Mouse (Mus musculus): Measurements from ENCODE around the gene Slc23a3. TPM values are rescaled to one million over a fixed set of nuclear protein-coding genes. Genes with fewer than 3 reads are reported as not detected.
A peak's percentile ranks its signal among the peaks of the same experiment; 100 is the strongest.

Gene Slc23a3
- polyA plus RNA-seq, 1 experiment from 2014 or later: not detected

- H3K4me2 ChIP-seq (ENCODE audit: low read length): peak overlapping the region; percentile 89
- H3K4me3 ChIP-seq (replicated peaks; ENCODE audit: low read length): peak overlapping the region; percentile 92
- H3K4me1 ChIP-seq (replicated peaks; ENCODE audit: control insufficient read depth, insufficient read depth, low read length): peaks cover 23% of the 10 kb centered on the region
- peak; percentile 12; the same call in 1 of the 2 replicates for ATAC-seq
- peaks cover 14% of the 10 kb centered on the region for H3K36me3 ChIP-seq (ENCODE audit: control insufficient read depth, insufficient read depth)
- H3K9me3 ChIP-seq (ENCODE audit: control insufficient read depth, low read length): no peaks in the 10 kb centered on the region
- under 1% methylated on average over 52 of the region's 53 CpGs for WGBS
- no peaks in the 10 kb centered on the region for H3K27me3 ChIP-seq (replicated peaks; ENCODE audit: control insufficient read depth, insufficient read depth, low read length)
- peak overlapping the region; percentile 19 for H3K27ac ChIP-seq (ENCODE audit: low read length)
- peak overlapping the region; percentile 96 for H3K9ac ChIP-seq (replicated peaks; ENCODE audit: low read depth, low read length)
These were observed 7.9 kb upstream of the Slc23a3 start for GRCm38 (mm10) chr1:75141486-75142190.

- H3K27me3 ChIP-seq (replicated peaks; ENCODE audit: control insufficient read depth, insufficient read depth, low read length): no peaks in the 10 kb centered on the region
- no peaks in the 10 kb centered on the region for H3K9me3 ChIP-seq (ENCODE audit: control insufficient read depth, low read length)
- peak overlapping the region; percentile 96 for H3K9ac ChIP-seq (replicated peaks; ENCODE audit: low read depth, low read length)
- H3K4me1 ChIP-seq (replicated peaks; ENCODE audit: control insufficient read depth, insufficient read depth, low read length): peaks cover 23% of the 10 kb centered on the region
- no peak for ATAC-seq
- WGBS: 62% methylated on average over 4 of the region's 4 CpGs
- H3K4me3 ChIP-seq (replicated peaks; ENCODE audit: low read length): peak overlapping the region; percentile 92
- H3K4me2 ChIP-seq (ENCODE audit: low read length): peak overlapping the region; percentile 89
- H3K36me3 ChIP-seq (ENCODE audit: control insufficient read depth, insufficient read depth): peaks cover 18% of the 10 kb centered on the region
- no peak overlapping the region for H3K27ac ChIP-seq (ENCODE audit: low read length)
These were observed 7.0 kb upstream of the Slc23a3 start for GRCm38 (mm10) chr1:75140601-75141190.

- no peaks in the 10 kb centered on the region for H3K27me3 ChIP-seq (replicated peaks; ENCODE audit: control insufficient read depth, insufficient read depth, low read length)
- ATAC-seq: no peak
- peaks cover 13% of the 10 kb centered on the region for H3K4me1 ChIP-seq (replicated peaks; ENCODE audit: control insufficient read depth, insufficient read depth, low read length)
- 93% methylated on average over 2 of the region's 2 CpGs for WGBS
- H3K4me3 ChIP-seq (replicated peaks; ENCODE audit: low read length): no peak overlapping the region
- H3K9ac ChIP-seq (replicated peaks; ENCODE audit: low read depth, low read length): no peak overlapping the region
- no peak overlapping the region for H3K4me2 ChIP-seq (ENCODE audit: low read length)
- H3K36me3 ChIP-seq (ENCODE audit: control insufficient read depth, insufficient read depth): peaks cover 13% of the 10 kb centered on the region; the same call in 1 of the 2 replicates
- no peak overlapping the region for H3K27ac ChIP-seq (ENCODE audit: low read length)
- H3K9me3 ChIP-seq (ENCODE audit: control insufficient read depth, low read length): no peaks in the 10 kb centered on the region
These were observed 4.8 kb upstream of the Slc23a3 start for GRCm38 (mm10) chr1:75138448-75138847.

- Histone ChIP-seq H3K36me3 (ENCODE audit: control insufficient read depth, insufficient read depth) (peaks cover 13% of the 10 kb centered on the region; the same call in 1 of the 2 replicates), H3K9ac (replicated peaks; ENCODE audit: low read depth, low read length) (no peak overlapping the region), H3K4me2 (ENCODE audit: low read length) (no peak overlapping the region), H3K4me3 (replicated peaks; ENCODE audit: low read length) (no peak overlapping the region), H3K27me3 (replicated peaks; ENCODE audit: control insufficient read depth, insufficient read depth, low read length) (no peaks in the 10 kb centered on the region), H3K4me1 (replicated peaks; ENCODE audit: control insufficient read depth, insufficient read depth, low read length) (peaks cover 13% of the 10 kb centered on the region), H3K27ac (ENCODE audit: low read length) (no peak overlapping the region), H3K9me3 (ENCODE audit: control insufficient read depth, low read length) (no peaks in the 10 kb centered on the region)
- no peak for ATAC-seq
- whole genome bisulfite sequencing: 78% methylated on average over 3 of the region's 3 CpGs
These were observed 3.0 kb upstream of the Slc23a3 start for GRCm38 (mm10) chr1:75136730-75137129.

GRCm38 (mm10) chr1:75136293-75136692 is 2.6 kb upstream of the Slc23a3 start:
- Histone ChIP-seq H3K4me3 (replicated peaks; ENCODE audit: low read length) (no peak overlapping the region), H3K27ac (ENCODE audit: low read length) (no peak overlapping the region), H3K9me3 (ENCODE audit: control insufficient read depth, low read length) (no peaks in the 10 kb centered on the region), H3K27me3 (replicated peaks; ENCODE audit: control insufficient read depth, insufficient read depth, low read length) (no peaks in the 10 kb centered on the region), H3K4me2 (ENCODE audit: low read length) (no peak overlapping the region), H3K9ac (replicated peaks; ENCODE audit: low read depth, low read length) (no peak overlapping the region), H3K36me3 (ENCODE audit: control insufficient read depth, insufficient read depth) (peaks cover 13% of the 10 kb centered on the region; the same call in 1 of the 2 replicates), H3K4me1 (replicated peaks; ENCODE audit: control insufficient read depth, insufficient read depth, low read length) (peaks cover 13% of the 10 kb centered on the region)
- WGBS: 94% methylated on average over 6 of the region's 6 CpGs
- ATAC-seq: no peak

GRCm38 (mm10) chr1:75128641-75129040 is 5.0 kb downstream of the Slc23a3 start:
- peaks cover 9% of the 10 kb centered on the region for H3K4me1 ChIP-seq (replicated peaks; ENCODE audit: control insufficient read depth, insufficient read depth, low read length)
- no peaks in the 10 kb centered on the region for H3K36me3 ChIP-seq (ENCODE audit: control insufficient read depth, insufficient read depth)
- H3K27me3 ChIP-seq (replicated peaks; ENCODE audit: control insufficient read depth, insufficient read depth, low read length): no peaks in the 10 kb centered on the region
- 70% methylated on average over 3 of the region's 3 CpGs for WGBS
- no peak overlapping the region for H3K27ac ChIP-seq (ENCODE audit: low read length)
- H3K4me3 ChIP-seq (replicated peaks; ENCODE audit: low read length): no peak overlapping the region
- H3K9ac ChIP-seq (replicated peaks; ENCODE audit: low read depth, low read length): no peak overlapping the region
- no peak for ATAC-seq
- no peaks in the 10 kb centered on the region for H3K9me3 ChIP-seq (ENCODE audit: control insufficient read depth, low read length)
- no peak overlapping the region for H3K4me2 ChIP-seq (ENCODE audit: low read length)

GRCm38 (mm10) chr1:75125418-75125817 is 8.3 kb downstream of the Slc23a3 start:
- Histone ChIP-seq H3K9ac (replicated peaks; ENCODE audit: low read depth, low read length) (peak overlapping the region; percentile 77; the same call in 1 of the 2 replicates), H3K27me3 (replicated peaks; ENCODE audit: control insufficient read depth, insufficient read depth, low read length) (no peaks in the 10 kb centered on the region), H3K4me1 (replicated peaks; ENCODE audit: control insufficient read depth, insufficient read depth, low read length) (peaks cover 9% of the 10 kb centered on the region), H3K4me3 (replicated peaks; ENCODE audit: low read length) (peak overlapping the region; percentile 84), H3K36me3 (ENCODE audit: control insufficient read depth, insufficient read depth) (no peaks in the 10 kb centered on the region), H3K4me2 (ENCODE audit: low read length) (peak overlapping the region; percentile 74), H3K9me3 (ENCODE audit: control insufficient read depth, low read length) (no peaks in the 10 kb centered on the region), H3K27ac (ENCODE audit: low read length) (no peak overlapping the region; the same call in 1 of the 2 replicates)
- WGBS: 41% methylated on average over 5 of the region's 5 CpGs
- ATAC-seq: no peak

GRCm38 (mm10) chr1:75124346-75125321 is 9.1 kb downstream of the Slc23a3 start, which contains the start of gene Nhej1:
TSS of gene Nhej1 (minus strand) at chr1:75125200.
- H3K4me2 ChIP-seq (ENCODE audit: low read length): peak within 1 kb of the TSS; percentile 74
- H3K27me3 ChIP-seq (replicated peaks; ENCODE audit: control insufficient read depth, insufficient read depth, low read length): no peaks in the 10 kb centered on the region
- ATAC-seq: peak; percentile 95

GRCm38 (mm10) chr1:75122211-75122610 is 11.5 kb downstream of the Slc23a3 start:
- Histone ChIP-seq H3K9ac (replicated peaks; ENCODE audit: low read depth, low read length) (no peak overlapping the region), H3K4me2 (ENCODE audit: low read length) (no peak overlapping the region), H3K4me3 (replicated peaks; ENCODE audit: low read length) (no peak overlapping the region), H3K27me3 (replicated peaks; ENCODE audit: control insufficient read depth, insufficient read depth, low read length) (no peaks in the 10 kb centered on the region), H3K4me1 (replicated peaks; ENCODE audit: control insufficient read depth, insufficient read depth, low read length) (peaks cover 9% of the 10 kb centered on the region), H3K36me3 (ENCODE audit: control insufficient read depth, insufficient read depth) (no peaks in the 10 kb centered on the region), H3K9me3 (ENCODE audit: control insufficient read depth, low read length) (no peaks in the 10 kb centered on the region), H3K27ac (ENCODE audit: low read length) (no peak overlapping the region)
- no peak for ATAC-seq
- 80% methylated on average over 3 of the region's 3 CpGs for WGBS

More at GRCm38 (mm10) chr1:75124346-75125321, 9.1 kb downstream of the Slc23a3 start, which contains the start of gene Nhej1:
- Histone ChIP-seq H3K9ac (replicated peaks; ENCODE audit: low read depth, low read length) (peak within 1 kb of the TSS; percentile 77), H3K9me3 (ENCODE audit: control insufficient read depth, low read length) (no peaks in the 10 kb centered on the region), H3K36me3 (ENCODE audit: control insufficient read depth, insufficient read depth) (no peaks in the 10 kb centered on the region), H3K4me1 (replicated peaks; ENCODE audit: control insufficient read depth, insufficient read depth, low read length) (peaks cover 9% of the 10 kb centered on the region), H3K4me3 (replicated peaks; ENCODE audit: low read length) (peak within 1 kb of the TSS; percentile 84), H3K27ac (ENCODE audit: low read length) (peak within 1 kb of the TSS; percentile 95)
- 2% methylated on average over 56 of the region's 56 CpGs for WGBS

All from forebrain, embryonic 16.5 days (tissue).